Mouse (Mus musculus) kidney, adult 2 months (tissue): ENCODE measurements around the gene Limk2.

Experiments
- CTCF ChIP-seq: fragments of 200-500 bp; conservative IDR thresholded peaks from 2 replicates; pipeline ENCODE4 v1.5.1; 2011; ENCODE audit warnings: low read depth, mild to moderate bottlenecking, control low read depth, low read length, moderate library complexity, mixed read lengths; ENCODE audit not compliant: insufficient read depth, insufficient read length
- POLR2A ChIP-seq: fragments of 200-500 bp; IDR thresholded peaks from one replicate; pipeline ENCODE4 v1.6.1; 2011; ENCODE audit warnings: low read depth, low read length, control low read depth

DNA sequence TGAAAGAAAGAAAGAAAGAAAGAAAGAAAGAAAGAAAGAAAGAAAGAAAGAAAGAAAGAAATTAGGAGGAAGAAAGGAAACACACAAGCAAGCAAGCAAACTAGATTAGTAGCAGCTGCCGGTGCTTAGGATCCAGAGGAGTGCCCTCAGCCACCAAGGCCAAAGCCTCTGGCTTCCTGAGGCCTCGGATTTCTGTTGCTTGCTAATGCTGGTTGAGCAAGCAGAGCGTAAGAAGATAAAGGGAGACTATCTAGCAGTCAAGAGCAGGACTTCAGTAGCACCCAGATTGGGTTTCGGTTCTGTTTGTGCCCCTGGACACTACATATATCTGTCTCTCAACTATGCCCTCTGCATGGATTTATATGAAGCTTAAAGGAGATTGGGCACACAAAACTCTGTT is 13.3 kb upstream of the Limk2 start:
- TF ChIP-seq CTCF (no peak), POLR2A (no peak)
